Mouse (Mus musculus) right cerebral cortex, postnatal 10 days (tissue): ENCODE data around the gene Smc1b.
"Not testable (repeated sequence)": the region's sequence is repeated elsewhere in the genome, so short reads cannot be mapped to it uniquely, and the experiment has no call there.

Experiments
- DNase-seq, 2 experiments: peaks; one replicate each; pipeline ENCODE4 v3.0.0; 2021; ENCODE audit warnings: low spot score in 2 of 2

Smc1b gene

DNA sequence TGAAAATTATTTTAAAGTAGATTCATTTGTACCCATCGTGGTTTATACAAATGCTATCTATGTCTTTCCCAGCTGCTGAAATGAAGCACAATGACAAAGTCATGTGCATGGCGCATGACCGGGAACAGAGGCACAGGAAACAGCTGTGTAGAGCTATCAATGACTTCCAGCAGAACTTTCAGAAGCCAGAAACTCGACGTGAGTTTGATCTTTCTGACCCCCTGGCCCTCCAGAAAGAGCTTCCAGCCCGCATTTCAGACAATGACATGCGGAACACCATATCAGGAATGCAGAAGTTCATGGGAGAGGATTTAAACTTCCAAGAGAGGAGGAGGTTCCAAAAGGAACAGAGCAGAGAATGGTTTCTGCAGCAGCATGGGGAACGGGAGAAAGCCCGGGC is 3.4 kb upstream of the Smc1b start:
- no peak for DNase-seq

DNA sequence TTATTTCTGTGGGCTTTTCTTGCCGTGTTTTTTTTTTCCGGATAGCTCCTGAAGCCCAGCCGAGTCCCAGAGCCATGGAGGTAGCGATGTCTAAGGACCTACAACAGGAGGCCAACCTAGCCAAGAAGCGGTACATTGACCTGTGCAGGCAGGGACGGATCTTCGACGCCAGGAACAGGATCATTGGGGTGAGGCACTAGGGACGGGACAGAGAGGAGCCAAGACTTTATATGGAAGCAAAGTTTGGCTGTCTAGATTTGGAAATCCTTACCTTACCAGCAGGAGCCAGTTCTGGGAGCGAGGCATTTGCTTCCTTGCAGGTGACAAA is 393 bp upstream of the Smc1b start:
- DNase-seq, result no peak

DNA sequence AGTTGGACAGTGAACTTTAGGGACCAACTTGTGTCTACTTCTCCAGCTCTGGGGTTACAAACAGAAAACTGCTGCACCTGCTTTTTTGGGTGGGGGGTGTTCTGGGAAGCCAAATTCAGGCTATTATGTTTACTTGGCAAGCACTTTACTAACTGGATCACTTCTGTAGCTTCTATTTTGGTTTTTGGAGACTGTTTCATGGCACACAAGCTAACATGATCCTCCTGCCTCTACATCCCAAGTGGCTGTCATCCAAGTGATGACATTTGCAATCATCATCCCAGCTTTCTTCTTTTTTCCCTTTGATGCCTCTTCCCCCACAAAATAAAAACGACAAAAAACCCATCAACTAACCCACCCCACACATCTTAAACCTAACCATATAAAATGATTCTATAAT is 46.1 kb downstream of the Smc1b start:
- DNase-seq, result no peak

DNA sequence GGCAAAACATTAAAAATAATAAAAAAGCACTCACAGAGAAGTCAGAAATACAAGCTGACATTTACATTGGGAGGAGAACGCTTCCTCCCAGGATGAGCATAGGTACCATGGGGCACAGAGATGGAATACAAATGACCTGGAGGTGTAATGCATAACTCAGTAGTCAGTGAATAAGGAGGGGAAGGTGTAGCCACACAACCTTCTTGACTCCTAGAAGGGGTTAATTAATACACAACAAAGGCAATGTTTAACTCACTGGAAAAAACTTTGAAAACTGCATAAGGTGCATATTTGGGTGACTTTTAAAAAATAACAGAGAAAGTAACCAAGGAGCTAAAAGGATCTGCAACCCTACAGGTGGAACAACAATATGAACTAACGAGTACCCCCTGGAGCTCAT is 59.1 kb downstream of the Smc1b start:
- no peak for DNase-seq

DNA sequence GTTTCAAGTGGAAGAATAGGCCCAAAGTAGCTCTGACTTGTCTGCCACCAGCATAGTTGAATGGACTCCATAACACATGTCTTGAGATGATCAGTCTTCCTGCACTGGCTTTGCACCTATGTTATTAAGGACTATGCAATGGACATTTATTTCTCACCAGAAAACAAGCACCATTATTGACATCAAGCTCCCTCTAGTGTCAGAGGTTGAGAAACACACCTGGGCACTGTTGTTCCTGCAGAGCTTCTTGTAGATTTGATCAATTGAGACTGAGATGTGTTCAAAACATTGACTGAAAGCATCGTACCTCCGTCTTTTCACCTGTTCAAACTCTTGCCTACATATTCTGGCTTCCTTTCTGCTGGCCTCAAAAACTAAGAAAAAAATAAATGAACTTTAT is 61.2 kb downstream of the Smc1b start:
- peak in 1 of 2 experiments; percentile 52 for DNase-seq

DNA sequence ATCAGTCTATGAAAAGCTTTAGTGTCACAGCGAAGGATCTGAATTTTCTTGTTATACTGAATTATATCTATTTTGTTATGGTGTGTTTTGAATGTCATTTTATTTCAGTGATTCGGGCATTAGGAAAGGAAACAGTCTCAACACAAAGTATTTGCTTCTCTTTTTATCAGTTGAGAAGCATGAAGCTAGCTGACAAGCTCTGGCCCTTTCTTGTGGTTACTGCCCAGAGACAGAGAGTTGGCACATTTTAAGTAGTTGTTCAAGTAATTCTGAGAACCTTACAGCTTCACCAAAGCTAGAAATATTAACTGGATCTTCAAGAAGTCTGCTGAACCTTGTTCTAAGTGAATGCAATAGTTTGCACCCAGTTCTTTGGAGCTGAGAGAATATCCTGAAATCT is 68.3 kb downstream of the Smc1b start:
- no peak for DNase-seq

DNA sequence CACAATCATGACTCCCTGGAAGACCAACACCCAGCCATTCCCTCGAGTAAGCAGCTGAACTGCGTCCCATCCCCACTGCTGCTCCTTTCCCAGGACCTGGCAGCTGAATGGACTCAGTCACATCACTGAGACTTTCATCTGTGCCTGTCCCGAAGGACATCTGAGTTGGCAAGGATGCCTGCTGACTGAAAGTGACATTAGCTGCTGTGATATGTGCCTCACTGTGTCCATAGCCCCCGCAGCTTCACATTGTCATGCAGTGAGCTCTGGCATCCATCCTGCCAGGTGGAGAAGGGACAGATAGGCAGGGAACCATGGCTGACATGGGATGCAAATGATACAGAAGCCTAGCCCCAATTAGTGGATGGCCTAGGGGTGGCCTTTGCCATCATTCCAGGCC is 76.6 kb downstream of the Smc1b start:
- no peak for DNase-seq

DNA sequence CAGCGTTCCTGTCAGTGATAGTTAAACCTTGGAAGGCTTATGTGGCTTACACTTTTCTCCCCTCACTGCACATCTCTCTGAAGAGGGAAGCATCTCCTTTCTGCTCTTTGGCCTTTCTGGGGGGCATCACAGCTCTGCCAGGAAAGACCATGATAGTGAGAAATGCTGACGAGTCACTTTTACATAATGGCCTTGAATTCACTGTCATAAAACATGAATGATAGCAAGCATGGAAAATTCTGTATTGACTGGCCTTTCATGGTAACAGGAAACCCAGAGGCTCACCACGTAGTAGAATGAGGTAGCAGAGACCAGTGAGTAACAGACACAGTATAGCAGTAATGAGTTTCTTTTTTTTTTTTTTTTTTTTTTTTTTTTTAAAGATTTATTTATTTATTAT is 77.7 kb downstream of the Smc1b start:
- DNase-seq, result no peak

DNA sequence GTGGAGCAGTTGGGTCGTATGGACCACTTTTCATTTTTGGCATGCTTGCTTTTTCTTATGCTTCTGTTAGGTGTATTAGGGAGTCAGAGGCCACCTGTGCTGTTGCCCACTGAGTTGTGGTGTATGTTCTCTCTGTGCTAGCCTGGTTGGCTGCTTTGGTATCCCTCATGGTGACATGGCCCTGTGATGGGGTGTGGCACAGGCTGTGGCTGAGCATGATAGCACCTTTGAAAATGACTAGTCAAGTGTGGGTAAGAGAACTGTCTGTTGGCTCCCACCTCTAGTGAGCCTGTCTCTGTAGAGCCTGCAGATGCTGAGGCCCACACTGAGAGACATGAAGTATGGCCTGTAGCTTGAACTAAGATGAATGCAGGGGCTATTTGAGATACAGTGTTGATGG is 82.0 kb downstream of the Smc1b start:
- no peak for DNase-seq

DNA sequence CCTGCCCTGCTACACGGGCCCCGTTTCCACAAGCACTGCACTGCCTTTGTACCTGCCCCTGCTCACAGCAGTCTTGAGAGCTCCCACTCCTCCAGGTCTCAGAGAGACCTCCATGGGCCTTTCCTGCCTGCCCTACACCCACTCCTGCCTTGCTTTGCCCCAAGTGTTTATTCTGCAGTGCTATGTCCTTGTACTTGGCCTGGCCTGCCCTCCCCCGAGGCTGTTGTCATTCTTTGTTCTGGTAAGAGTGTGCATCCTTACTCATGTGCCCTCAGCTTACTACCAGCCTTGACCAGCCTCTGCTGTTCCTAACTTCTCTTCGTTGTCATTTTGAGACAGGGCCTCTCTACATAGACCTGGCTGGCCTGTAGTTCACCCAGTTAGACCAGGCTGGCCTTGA is 83.9 kb downstream of the Smc1b start:
- no peak for DNase-seq

DNA sequence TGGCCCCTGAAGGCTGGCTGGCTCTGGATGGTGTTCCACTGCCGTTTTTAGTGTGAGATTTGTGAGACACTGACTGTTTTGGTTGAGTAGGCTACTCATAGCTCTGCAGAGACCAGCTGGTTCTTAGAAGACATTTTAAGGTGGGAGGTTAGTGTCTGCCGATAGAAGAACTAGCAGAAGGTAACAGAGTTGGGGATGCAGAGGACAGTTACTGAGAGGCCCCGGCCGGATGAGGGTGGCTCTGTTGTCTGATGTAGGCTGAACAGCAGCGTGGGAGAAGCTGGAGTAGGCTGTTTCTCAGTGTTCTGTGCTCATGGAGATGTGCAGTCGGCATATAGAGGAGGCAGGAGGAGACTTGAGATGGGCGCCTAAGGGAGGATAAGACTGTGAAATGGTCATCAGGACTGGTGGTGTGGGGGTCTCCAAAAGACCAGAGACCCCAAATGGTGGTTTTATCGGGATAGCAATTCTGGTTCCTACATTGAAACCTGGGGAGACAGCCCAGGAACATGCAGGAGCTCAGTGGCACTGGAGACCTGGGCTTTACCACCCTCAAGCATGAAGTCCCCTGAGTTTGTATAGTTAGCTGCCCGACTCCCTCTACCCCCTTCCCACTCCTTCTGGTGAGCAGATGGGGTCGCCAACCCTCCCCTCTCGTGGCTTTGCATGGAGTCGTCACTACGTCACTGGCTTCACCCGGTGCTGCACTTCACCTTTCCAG is 85.4 kb downstream of the Smc1b start:
- DNase-seq, result no peak

DNA sequence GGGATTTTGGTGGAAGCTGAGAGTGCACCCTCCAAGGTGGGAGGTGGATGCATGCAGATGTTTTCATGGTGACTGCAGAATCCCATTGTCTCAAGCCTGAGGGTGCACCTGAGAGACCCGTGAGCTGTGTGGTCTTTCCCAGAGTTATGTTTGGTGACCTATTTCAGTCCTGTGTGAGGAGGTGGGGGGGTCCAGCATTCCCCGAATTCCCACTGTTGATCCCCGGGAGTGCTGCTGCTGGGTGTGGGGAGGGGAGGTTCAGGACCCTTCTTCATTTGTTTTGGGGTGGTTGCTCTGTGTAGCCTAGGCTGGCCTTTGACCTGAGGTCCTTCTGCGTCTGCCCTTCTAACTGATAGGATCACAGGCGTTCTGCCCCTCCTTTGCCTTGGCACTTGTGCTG is 88.0 kb downstream of the Smc1b start:
- no peak for DNase-seq

DNA sequence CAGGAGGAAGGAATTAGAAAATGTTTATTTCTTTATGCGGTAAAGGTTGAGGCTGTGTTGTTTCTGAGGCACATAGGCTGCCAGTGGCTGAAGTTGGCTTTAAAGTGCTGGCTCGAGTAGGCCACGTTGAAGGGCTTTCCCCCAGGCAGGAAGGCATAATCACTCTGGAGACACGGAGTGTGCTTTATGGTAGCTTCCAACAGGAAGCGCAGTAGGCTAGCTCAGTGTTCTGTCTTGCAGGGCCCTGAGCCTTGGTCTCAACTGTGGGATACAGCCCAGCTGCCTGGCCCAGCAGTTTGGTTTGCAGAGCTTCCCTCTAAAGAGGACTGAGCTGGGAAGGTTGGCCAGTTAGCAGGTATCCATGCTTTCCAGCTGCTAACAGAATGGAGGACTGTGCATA is 88.6 kb downstream of the Smc1b start:
- no peak for DNase-seq

DNA sequence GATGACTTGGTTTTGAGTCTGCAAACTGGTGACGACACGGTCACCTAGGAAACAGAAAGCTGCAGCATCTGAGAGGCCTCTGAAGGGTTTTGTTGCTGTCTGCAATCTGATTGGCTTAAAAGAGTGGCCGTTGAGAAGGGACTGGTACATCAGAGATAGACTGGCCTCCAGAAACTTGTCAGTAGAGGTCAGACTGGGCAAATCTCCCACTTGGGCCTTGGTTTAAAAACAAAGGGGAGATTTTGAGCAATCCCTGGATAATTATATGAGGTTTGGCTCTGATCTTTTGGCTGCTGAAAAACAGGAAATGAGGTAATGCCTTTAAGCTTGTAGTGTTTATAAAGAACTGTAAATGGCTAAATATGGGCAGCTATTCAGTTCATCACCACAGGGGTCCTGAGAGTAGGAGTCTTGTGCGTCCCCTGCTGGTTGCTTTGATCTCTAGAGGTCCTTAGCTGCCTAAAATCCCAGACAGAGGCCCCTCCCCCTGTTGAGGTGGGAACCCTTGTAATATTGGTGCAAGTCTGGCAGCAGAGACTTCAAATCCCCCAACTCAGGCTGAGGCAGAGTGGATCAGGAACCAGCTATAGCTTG is 89.3 kb downstream of the Smc1b start:
- DNase-seq, result peak; percentile 80 to 91

DNA sequence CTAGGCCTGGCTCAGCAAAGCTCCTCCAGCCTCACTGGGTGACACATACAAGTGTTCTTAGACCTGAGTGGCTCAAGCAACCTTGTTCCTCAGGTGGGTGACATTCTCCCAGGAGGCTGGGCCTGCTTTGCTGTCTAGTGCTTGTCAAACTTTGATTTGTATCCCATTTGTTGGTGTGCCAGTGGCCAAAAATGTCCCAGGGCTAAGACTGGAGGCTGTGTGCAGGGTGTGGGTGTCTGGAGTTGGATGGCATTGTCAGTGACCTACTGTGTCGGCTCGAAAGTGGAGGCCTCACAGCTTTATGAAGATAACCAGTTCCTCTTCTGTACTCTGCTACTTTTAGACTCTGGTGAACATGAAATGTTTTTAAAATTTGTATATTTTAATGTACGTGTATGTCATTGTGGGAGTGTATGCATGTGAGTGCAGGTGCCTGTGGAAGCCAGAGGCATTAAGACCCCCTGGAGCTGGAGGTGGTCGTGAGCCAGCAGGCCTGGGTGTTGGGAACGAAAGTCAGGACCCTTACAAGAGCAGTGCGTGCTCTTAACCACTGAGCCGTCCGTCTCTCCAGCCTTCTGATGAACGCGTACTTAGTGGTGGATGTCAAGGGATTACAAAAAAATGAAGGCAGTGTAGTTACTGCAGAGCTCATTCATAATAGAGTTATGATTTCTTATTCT is 90.1 kb downstream of the Smc1b start:
- no peak for DNase-seq

DNA sequence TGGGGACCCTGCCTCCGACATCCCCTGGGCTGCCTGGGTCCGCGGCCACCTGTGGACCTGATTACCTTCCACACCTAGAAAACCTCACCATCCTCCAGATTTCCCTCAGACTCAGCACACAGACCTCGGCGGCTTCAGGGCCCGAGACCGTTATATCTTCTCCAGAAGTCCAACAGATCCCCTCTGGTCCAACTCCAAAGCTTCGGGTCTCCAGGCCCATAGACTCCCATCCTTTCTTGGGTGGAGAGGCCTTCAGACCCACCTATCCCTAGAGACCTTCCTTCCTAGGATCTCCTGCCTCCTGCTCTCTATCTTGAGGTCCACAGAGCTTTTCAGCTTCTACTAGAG is 94.4 kb downstream of the Smc1b start:
- no peak for DNase-seq

DNA sequence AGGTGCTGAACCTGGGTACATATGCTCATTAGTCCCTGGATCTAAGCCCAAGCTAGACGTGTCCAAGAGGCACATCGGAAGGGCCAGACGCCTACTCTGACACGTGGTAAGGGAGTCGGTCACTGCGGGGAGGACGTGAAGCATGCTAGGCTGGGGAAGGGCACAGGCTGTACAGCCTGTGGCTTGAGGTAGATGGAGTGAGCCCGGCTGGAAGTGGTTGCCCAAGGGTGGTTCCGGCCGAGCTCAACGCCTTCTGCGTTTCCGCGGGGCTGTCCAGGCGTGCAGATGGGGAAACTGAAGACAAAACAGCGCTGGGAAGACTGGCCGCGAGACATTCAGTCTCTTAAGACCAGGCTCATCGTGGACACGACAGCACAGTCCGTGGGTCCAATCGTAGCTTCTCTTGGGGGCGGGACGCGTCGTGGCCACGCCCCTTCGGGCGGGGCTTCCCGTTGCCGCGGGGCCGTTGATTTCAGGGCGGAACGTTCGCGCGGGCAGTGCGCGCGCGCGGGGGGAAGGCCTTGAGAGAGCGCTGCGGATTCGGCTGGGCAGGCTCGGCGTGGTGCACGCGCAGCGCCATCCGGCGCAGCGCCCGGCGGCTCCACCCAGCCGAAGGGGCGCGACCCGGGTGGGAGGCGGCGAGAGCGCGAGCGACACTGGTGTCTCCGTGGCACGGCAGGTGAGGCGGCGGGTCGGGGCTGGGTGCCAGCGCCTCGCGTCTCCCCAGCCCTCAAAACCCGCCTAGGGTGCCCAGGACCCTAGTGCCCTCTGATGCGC is 95.0 kb downstream of the Smc1b start:
- peak; percentile 98 for DNase-seq

DNA sequence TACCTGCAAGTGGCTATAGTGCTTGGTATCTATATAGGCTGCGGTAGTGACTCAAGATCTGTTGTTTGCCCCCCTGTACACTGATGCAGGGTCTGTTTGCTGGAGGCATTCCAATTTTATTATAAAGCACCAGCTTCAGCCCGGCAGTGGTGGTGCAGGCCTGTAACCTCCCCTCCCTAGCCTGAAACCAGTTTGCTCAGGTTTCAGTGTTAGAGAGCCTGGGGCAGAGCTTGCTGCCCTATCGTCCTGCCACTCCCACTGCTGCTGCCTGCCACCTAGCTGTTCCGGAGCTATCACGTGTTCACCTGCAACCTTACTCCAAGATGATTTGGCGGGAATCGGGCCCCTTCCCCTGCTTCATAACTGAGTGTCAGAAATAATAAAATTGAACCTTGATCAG is 97.8 kb downstream of the Smc1b start:
- not testable (repeated sequence) for DNase-seq

DNA sequence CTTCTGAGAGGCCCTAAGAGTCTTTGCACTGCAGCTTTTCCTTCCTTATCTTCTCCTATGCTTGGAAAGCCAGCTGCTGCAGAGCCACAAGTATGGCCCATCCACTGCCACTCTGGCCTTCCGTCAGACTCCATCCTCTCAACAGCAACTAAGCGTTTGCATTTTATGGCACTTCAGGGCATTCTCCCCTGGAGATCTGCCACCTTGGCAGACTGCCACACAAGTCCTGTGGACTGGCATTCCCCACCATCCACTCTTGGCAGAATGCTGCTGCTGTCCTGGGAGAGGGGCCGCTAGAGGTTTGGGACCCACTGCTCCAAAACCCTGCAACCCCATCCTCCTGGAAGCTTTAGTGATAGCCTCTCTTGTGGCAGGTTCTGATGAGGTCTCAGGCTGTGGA is 99.9 kb downstream of the Smc1b start:
- peak in 1 of 2 experiments; percentile 42 for DNase-seq

DNA sequence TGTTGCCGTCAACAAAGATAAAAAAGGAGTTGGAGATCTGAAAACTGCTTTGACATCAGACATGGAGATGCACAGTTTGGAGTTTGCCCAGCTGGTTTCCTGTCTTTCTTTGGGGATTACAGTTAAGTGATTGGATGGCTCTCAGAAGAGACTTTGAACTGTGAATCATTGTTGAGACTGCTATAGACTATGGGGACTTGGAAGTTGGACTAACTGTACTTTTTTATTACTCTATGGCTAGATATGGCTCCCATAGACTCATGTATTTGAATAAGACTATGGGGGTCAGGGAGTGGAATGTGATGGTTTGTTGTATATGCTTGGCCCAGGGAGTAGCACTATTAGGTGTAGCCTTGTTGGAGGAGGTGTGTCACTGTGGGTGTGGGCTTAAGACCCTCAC is 101.1 kb downstream of the Smc1b start:
- not testable (repeated sequence) for DNase-seq

DNA sequence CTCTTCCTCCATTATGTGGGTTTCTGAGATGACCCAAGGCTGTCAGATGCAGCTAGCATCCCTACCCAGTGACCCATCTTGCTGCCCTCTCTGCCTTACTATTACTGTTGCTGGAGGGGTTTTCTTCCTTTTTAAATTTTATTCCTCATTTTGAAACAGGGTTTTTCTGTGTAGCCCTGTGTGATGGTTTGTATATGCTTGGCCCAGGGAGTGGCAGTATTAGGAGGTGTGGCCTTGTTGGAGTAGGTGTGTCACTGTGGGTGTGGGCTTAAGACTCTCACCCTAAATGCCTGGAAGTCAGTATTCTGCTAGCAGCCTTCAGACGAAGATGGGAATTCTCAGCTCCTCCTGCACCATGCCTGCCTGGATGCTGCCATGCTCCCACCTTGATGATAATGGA is 103.1 kb downstream of the Smc1b start, which contains the start of gene Fam118a:
Gene Fam118a (plus strand): TSS at position 301 of the 400 bp plus-strand sequence.
- DNase-seq, result not testable (repeated sequence)

DNA sequence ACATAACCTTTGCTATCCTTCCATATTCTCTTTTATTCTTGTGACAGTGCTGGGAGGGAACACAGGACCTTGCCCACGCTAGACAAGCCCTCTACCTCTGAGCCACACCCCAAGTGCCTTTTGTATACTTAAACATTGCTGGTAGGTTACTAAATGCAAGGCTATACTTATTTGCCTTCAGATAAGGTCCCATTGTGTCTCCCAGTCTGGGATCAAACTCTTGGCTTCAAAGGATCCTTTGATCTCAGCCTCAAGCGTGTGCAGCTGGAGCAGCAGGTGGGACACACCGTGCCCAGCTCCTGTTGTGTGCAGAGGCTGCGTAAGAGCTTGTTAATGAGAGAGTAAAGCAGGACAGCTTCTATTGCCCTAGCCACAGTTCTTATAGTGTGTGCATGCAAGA is 104.0 kb downstream of the Smc1b start:
- DNase-seq, result no peak

DNA sequence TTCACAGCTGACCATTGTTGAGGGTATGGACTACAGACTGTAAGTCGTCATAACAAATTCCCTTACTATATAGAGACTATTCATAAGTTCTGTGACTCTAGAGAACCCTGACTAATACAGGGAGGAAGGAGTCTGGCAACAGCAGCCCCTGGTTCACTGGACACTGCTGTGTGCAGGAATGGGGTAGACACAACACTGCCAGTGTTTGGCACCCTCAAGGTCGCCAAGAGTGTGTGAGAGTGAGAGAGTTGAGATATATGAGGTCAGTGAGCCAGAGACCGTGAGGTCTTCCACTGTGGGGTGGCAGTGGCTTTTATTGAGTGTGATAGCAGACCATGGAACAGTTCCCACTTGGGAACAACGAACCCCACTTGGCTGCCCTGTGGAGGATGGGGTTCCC is 105.6 kb downstream of the Smc1b start:
- DNase-seq, result no peak
